Mouse (Mus musculus) C2C12 (cell line): ENCODE data around the gene Snapin.

Source experiments
- CEBPB ChIP-seq: IDR thresholded peaks from one replicate; pipeline ENCODE4 v1.6.1; 2011; ENCODE audit warnings: low read depth, mild to moderate bottlenecking, control low read depth, moderate library complexity
- CTCF ChIP-seq: IDR thresholded peaks from one replicate; pipeline ENCODE4 v1.5.1; 2011; ENCODE audit not compliant: control insufficient read depth, insufficient read depth, insufficient read length
- FOSL1 ChIP-seq: IDR thresholded peaks from one replicate; pipeline ENCODE4 v1.8.0; 2011; ENCODE audit warnings: mild to moderate bottlenecking, low read length; ENCODE audit not compliant: poor library complexity, insufficient read depth, severe bottlenecking
- MAX ChIP-seq: IDR thresholded peaks from one replicate; pipeline ENCODE4 v1.6.1; 2011; ENCODE audit warnings: mild to moderate bottlenecking, control low read depth
- MYOD1 ChIP-seq: IDR thresholded peaks from one replicate; pipeline ENCODE4 v1.6.1; 2011; ENCODE audit warnings: low read depth; ENCODE audit not compliant: control insufficient read depth, insufficient read length
- MYOG ChIP-seq: IDR thresholded peaks from one replicate; pipeline ENCODE4 v1.6.1; 2011; ENCODE audit not compliant: control insufficient read depth, insufficient read length; ENCODE audit errors: extremely low read depth
- USF1 ChIP-seq: IDR thresholded peaks from one replicate; pipeline ENCODE4 v1.6.1; 2011; ENCODE audit warnings: low read depth, mild to moderate bottlenecking, control low read depth, moderate library complexity

GRCm38 (mm10) chr3:90440756-90441155 is 50.1 kb downstream of the Snapin start:
- TF ChIP-seq FOSL1 (no peak), CEBPB (no peak), USF1 (no peak), CTCF (no peak), MAX (no peak), MYOD1 (no peak), MYOG (no peak)
